Mouse (Mus musculus): ENCODE data around the gene Igf2r. TPM values are rescaled to one million over a fixed set of nuclear protein-coding genes. Genes with fewer than 3 reads are reported as not detected.

The Igf2r gene
- 28.6 and 35.2 TPM in 2 replicates for polyA plus RNA-seq (2015; fragmentation: Nextera tagmentation; extraction: Ambion mirVana)

GRCm38 (mm10) chr17:12769380-12769921, at the start of gene Igf2r:
Gene Igf2r, minus strand, starts transcription at chr17:12769664.

GRCm38 (mm10) chr17:12675646-12676045, 93.8 kb downstream of the Igf2r start, which contains the start of gene Slc22a1:
Gene Slc22a1, minus strand, starts transcription at chr17:12675829.

Other genes starting within 250 kb of the Igf2r start
- not detected in 2 replicates for gene Slc22a2, start 185.5 kb downstream of the Igf2r start, polyA plus RNA-seq (2015; fragmentation: Nextera tagmentation; extraction: Ambion mirVana)
- gene Slc22a1, start 93.8 kb downstream of the Igf2r start, polyA plus RNA-seq (2015; fragmentation: Nextera tagmentation; extraction: Ambion mirVana): not detected in 2 replicates
- gene Mas1, start 98.5 kb upstream of the Igf2r start, polyA plus RNA-seq (2015; fragmentation: Nextera tagmentation; extraction: Ambion mirVana): 0.62 and 0.89 TPM in 2 replicates
- 0.94 and 1.3 TPM in 2 replicates for gene Mrgprh, start 106.4 kb upstream of the Igf2r start, polyA plus RNA-seq (2015; fragmentation: Nextera tagmentation; extraction: Ambion mirVana)
- gene Pnldc1, start 140.6 kb upstream of the Igf2r start, polyA plus RNA-seq (2015; fragmentation: Nextera tagmentation; extraction: Ambion mirVana): 0.24 and 0.65 TPM in 2 replicates
- gene Tcp1, start 146.0 kb upstream of the Igf2r start, polyA plus RNA-seq (2015; fragmentation: Nextera tagmentation; extraction: Ambion mirVana): 256 and 272 TPM in 2 replicates
- gene Mrpl18, start 146.7 kb upstream of the Igf2r start, polyA plus RNA-seq (2015; fragmentation: Nextera tagmentation; extraction: Ambion mirVana): 169 and 177 TPM in 2 replicates
- gene Acat3, start 170.9 kb upstream of the Igf2r start, polyA plus RNA-seq (2015; fragmentation: Nextera tagmentation; extraction: Ambion mirVana): 0.24 and 1.1 TPM in 2 replicates
- gene Acat2, start 191.1 kb upstream of the Igf2r start, polyA plus RNA-seq (2015; fragmentation: Nextera tagmentation; extraction: Ambion mirVana): 12.1 and 27.7 TPM in 2 replicates
- 67.0 and 70.1 TPM in 2 replicates for gene Wtap, start 224.5 kb upstream of the Igf2r start, polyA plus RNA-seq (2015; fragmentation: Nextera tagmentation; extraction: Ambion mirVana)
- gene Sod2, start 237.2 kb upstream of the Igf2r start, polyA plus RNA-seq (2015; fragmentation: Nextera tagmentation; extraction: Ambion mirVana): 390 and 446 TPM in 2 replicates